Mouse (Mus musculus): ENCODE results near the gene Ccdc50.

DNA sequence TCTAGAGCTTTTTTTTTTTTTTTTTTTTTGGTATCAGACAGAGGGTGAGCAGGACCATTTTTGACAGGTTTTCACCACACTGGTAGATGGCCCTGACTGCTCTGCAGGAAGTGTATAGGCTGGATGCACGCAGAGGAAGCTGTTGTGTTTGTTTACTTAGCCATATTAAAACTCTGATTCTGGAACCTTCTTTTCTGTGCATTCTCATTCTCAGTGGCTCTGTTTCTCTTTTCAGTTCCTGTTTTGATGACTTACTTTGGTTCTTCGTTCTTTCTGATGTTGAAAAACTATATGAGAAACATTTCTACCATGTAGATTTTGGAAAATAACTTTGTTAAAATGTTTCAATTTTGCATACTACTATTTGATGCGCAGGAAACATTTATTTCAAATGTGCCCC is 46.4 kb downstream of the Ccdc50 start:
- TF ChIP-seq POLR2A (IDR thresholded peaks at IDR 0.05; ENCODE audit: insufficient read length, low read depth) (no peak), CEBPB (IDR thresholded peaks at IDR 0.05; ENCODE audit: insufficient read depth, poor library complexity, severe bottlenecking) (no peak), E2F4 (IDR thresholded peaks at IDR 0.05; ENCODE audit: insufficient read depth) (no peak), POLR2AphosphoS2 (IDR thresholded peaks at IDR 0.05; ENCODE audit: insufficient read length, low read depth) (no peak), MAX (IDR thresholded peaks at IDR 0.05; ENCODE audit: low read depth) (no peak), TCF12 (IDR thresholded peaks at IDR 0.05; ENCODE audit: insufficient read depth, poor library complexity, severe bottlenecking) (no peak), MYOG (IDR thresholded peaks at IDR 0.05; ENCODE audit: control insufficient read depth in 1 of 3, insufficient read depth in 1 of 3, insufficient read length in 2 of 3, low read depth in 2 of 3) (no peak), TCF3 (IDR thresholded peaks at IDR 0.05; ENCODE audit: insufficient read length, low read depth) (no peak), USF1 (IDR thresholded peaks at IDR 0.05; ENCODE audit: low read depth) (no peak), REST (IDR thresholded peaks at IDR 0.05; ENCODE audit: insufficient read depth, insufficient read length) (no peak), MYOD1 (IDR thresholded peaks at IDR 0.05; ENCODE audit: control insufficient read depth in 1 of 3, insufficient read length in 2 of 3, low read depth in 2 of 3) (no peak), SRF (IDR thresholded peaks at IDR 0.05; ENCODE audit: control insufficient read depth, insufficient read length, low read depth) (no peak)
